Mouse (Mus musculus) intestine, embryonic 15.5 days (tissue): ENCODE measurements at regions not wholly inside any gene's neighbourhood (a gene's known extent, or its start where the extent isn't known, plus 50 kb on each side); places are given as distances from the start of the nearest gene placed in this dataset.

Experiments
- ATAC-seq: fragments of 200-750 bp; cut with Nextera tagmentation; 2 replicates; pipeline ENCODE4 v1.8.0; 2017; ENCODE audit warnings: moderate TSS enrichment, moderate library complexity
- H3K27ac ChIP-seq: fragments of 300-500 bp; sonication (generic); 2 replicates; pipeline ENCODE4 v1.5.1; 2015; ENCODE audit warnings: mild to moderate bottlenecking, inconsistent platforms
- H3K27me3 ChIP-seq: fragments of 300-500 bp; sonication (generic); replicated peaks from 2 replicates; pipeline ENCODE4 v1.6.1; 2015; ENCODE audit warnings: inconsistent platforms
- H3K36me3 ChIP-seq: fragments of 300-500 bp; sonication (generic); 2 replicates; pipeline ENCODE4 v1.6.1; 2015; ENCODE audit warnings: inconsistent platforms
- H3K4me1 ChIP-seq: fragments of 300-500 bp; sonication (generic); replicated peaks from 2 replicates; pipeline ENCODE4 v1.6.1; 2015; ENCODE audit warnings: inconsistent platforms
- H3K4me2 ChIP-seq: fragments of 300-500 bp; sonication (generic); replicated peaks from 2 replicates; pipeline ENCODE4 v1.6.1; 2015; ENCODE audit warnings: mild to moderate bottlenecking, inconsistent platforms
- H3K4me3 ChIP-seq: fragments of 300-500 bp; sonication (generic); replicated peaks from 2 replicates; pipeline ENCODE4 v1.5.1; 2015; ENCODE audit warnings: inconsistent platforms
- H3K9ac ChIP-seq: fragments of 300-500 bp; sonication (generic); 2 replicates; pipeline ENCODE4 v1.6.1; 2015; ENCODE audit warnings: inconsistent platforms
- H3K9me3 ChIP-seq: fragments of 300-500 bp; sonication (generic); 2 replicates; pipeline ENCODE4 v1.6.1; 2016; ENCODE audit warnings: inconsistent platforms
- WGBS: fragments of 180-500 bp; shearing (Covaris S2); methylation state at CpG from one replicate; pipeline ENCODE4 v1.1.7; 2015; 5-methylcytosine and 5-hydroxymethylcytosine counted together

DNA sequence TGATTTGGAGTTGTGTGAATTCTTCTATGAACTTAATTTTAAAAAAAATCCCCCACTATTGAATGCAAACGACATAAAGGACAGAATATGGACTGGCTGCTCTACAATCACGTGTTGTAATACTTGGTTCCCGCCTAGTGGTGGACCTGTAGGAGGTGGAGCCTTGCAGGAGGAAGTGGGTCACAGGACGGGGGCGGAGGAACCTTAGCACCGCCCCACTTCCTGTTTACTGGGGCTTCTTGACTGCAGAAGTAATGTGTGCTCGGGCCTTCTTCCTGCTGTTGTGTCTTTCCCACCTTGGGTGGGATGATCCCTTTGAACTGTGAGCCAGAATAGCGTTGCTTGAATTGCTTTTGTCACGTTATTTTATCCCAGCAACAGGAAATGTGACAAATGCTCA, 52.2 kb upstream of the Tmem108 start:
- ATAC-seq, result no peak
- no peaks in the 10 kb centered on the region for H3K9me3 ChIP-seq
- no peak overlapping the region for H3K4me2 ChIP-seq
- no peaks in the 10 kb centered on the region for H3K4me1 ChIP-seq
- 89% methylated on average over 9 of the region's 9 CpGs for WGBS
- H3K4me3 ChIP-seq, result no peak overlapping the region
- no peak overlapping the region for H3K9ac ChIP-seq
- no peaks in the 10 kb centered on the region for H3K27me3 ChIP-seq
- no peak overlapping the region for H3K27ac ChIP-seq
- H3K36me3 ChIP-seq, result no peaks in the 10 kb centered on the region

DNA sequence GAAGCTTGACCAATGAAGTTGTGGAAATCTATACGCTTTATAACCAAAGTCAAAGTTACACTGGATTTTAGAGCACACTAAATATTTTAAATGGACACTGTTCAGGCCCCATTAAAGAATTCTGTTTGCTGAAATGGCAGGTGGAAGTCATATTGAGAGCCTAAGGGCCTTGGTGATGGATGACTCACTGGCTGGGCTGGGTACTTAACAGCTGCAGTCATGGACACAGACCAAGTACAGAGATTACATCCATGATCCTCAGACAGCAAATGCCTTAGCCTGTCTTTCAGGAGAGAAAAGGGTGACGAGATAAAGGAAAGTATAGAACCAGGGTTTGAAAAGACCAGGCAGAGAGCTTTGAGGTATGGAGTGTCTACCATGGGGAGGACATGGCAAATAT, 57.4 kb upstream of the Tmem108 start:
- no peak overlapping the region for H3K4me3 ChIP-seq
- H3K27ac ChIP-seq, result no peak overlapping the region
- no peak for ATAC-seq
- WGBS, result 88% methylated on average over 2 of the region's 2 CpGs
- H3K36me3 ChIP-seq, result no peaks in the 10 kb centered on the region
- H3K9me3 ChIP-seq, result no peaks in the 10 kb centered on the region
- H3K4me2 ChIP-seq, result no peak overlapping the region
- no peaks in the 10 kb centered on the region for H3K4me1 ChIP-seq
- H3K27me3 ChIP-seq, result no peaks in the 10 kb centered on the region
- no peak overlapping the region for H3K9ac ChIP-seq

DNA sequence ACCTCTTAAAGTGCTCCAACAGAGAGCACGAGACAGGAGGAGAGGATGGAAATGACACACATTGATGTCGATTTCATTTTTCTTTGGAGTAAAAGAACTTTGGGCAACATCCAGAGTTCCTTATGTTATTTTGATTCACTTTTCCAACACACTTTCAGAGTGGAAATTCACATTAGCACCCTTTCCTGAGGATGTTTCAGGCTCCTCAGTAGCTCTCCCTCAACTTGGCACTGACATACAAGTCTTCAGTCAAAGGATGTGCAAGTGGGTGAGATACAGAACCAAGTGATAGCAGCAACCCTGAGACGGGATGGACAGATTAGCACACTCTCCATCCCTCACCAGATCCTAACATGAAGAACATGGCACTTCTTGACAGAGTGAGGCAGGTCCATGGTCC, 60.0 kb upstream of the Tmem108 start:
- no peak for ATAC-seq
- Histone ChIP-seq H3K4me1 (no peaks in the 10 kb centered on the region), H3K9me3 (no peaks in the 10 kb centered on the region), H3K4me2 (no peak overlapping the region), H3K27ac (no peak overlapping the region), H3K36me3 (no peaks in the 10 kb centered on the region), H3K4me3 (no peak overlapping the region), H3K27me3 (no peaks in the 10 kb centered on the region), H3K9ac (no peak overlapping the region)
- WGBS, result 82% methylated on average over 3 of the region's 3 CpGs

DNA sequence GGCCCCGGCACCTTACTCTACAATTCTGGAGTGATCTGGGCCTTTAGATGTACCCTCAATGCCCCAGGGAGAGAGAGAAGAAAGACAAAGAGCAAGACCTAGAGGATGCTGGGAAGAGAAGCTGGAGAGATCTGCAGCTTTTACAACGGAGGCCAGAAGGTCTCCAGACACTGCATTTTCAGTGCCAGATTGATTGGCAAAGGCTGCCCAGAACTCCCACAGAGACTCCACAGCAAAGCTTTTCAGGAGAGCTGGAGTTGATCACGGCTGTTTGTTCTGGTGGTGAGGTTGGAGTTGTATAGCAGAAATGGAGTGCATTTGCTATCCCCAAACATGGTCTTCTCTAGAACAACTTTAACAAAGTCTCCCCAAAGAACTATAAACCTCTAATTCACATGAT, 61.9 kb upstream of the Tmem108 start:
- 55% methylated on average over 3 of the region's 3 CpGs for WGBS
- Histone ChIP-seq H3K9me3 (no peaks in the 10 kb centered on the region), H3K4me3 (no peak overlapping the region), H3K9ac (no peak overlapping the region), H3K4me1 (no peaks in the 10 kb centered on the region), H3K4me2 (no peak overlapping the region), H3K27ac (no peak overlapping the region), H3K36me3 (no peaks in the 10 kb centered on the region), H3K27me3 (no peaks in the 10 kb centered on the region)
- ATAC-seq, result no peak

DNA sequence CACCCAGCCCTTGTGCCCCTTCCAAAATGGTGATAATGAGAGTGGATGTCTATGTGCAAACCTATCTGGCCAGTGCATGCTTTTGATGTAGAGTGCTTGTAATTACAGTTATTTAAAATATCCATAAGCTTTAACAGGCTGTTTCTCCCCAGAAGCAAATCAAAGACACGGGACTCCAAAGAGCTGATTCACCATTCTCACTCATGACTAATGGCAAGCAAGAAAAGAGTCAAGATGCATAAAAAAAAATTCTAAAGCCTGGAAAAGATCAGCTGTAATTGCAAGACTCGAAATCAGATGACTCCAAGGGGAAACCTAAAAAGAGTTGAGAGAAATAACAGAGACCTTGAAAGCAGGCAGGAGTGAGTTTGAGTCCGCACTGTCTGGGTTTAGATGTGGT, 79.6 kb upstream of the Tmem108 start:
- no peak overlapping the region for H3K27ac ChIP-seq
- H3K4me3 ChIP-seq, result no peak overlapping the region
- H3K27me3 ChIP-seq, result no peaks in the 10 kb centered on the region
- no peak overlapping the region for H3K4me2 ChIP-seq
- no peaks in the 10 kb centered on the region for H3K4me1 ChIP-seq
- 72% methylated on average over 3 of the region's 3 CpGs for WGBS
- no peaks in the 10 kb centered on the region for H3K36me3 ChIP-seq
- no peaks in the 10 kb centered on the region for H3K9me3 ChIP-seq
- no peak overlapping the region for H3K9ac ChIP-seq
- ATAC-seq, result no peak

DNA sequence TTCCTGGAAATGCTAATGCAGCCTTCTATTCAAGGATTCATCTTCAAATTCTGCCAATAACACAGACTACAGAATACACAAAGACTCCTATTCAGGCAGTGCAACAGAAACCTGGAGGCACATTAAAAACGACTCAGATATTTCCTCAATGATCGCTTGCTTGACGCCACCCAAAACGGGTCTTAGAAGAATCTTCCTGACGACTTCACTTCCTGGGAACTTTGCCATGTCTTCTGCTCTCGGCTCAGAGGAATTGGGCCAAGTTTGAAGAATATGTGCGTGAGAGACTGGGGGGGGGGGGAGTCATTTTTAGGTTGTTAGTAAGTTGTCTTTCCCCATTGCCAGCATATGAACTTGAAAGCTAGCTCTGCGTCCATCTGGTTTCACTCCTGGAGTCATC, 82.2 kb upstream of the Tmem108 start:
- no peaks in the 10 kb centered on the region for H3K27me3 ChIP-seq
- H3K4me3 ChIP-seq, result no peak overlapping the region
- no peak overlapping the region for H3K9ac ChIP-seq
- H3K9me3 ChIP-seq, result no peaks in the 10 kb centered on the region
- no peaks in the 10 kb centered on the region for H3K36me3 ChIP-seq
- 60% methylated on average over 8 of the region's 8 CpGs for WGBS
- H3K4me2 ChIP-seq, result no peak overlapping the region
- H3K27ac ChIP-seq, result no peak overlapping the region
- H3K4me1 ChIP-seq, result no peaks in the 10 kb centered on the region
- no peak for ATAC-seq

DNA sequence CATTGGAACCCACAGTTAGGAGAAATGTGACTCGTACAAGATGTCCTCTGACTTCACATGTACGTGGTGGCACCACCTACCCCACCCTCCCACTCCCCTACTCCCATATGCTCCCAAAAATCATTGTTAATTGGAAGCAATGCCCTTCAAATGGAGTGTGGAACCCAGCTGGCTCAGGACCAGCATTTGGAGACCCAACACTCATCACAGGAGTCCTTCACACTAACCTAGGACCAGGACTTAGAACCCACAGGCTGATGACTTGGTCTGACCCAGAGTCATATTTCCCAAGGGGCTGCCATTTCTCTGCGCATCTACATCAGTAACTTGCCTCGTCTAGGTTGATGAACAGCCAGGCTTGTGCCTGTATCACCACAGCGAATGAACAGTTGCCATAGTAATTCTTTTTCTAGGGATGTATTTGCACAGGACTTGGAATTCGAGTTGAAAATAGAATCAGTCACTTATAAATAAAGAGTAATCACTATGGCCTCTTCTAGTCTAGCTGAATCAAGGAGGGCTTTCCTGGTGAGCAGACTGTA, 84.3 kb upstream of the Tmem108 start:
- no peak overlapping the region for H3K27ac ChIP-seq
- H3K9me3 ChIP-seq, result no peaks in the 10 kb centered on the region
- ATAC-seq, result no peak
- no peak overlapping the region for H3K4me3 ChIP-seq
- no peak overlapping the region for H3K4me2 ChIP-seq
- no peaks in the 10 kb centered on the region for H3K4me1 ChIP-seq
- H3K27me3 ChIP-seq, result no peaks in the 10 kb centered on the region
- H3K9ac ChIP-seq, result no peak overlapping the region
- 73% methylated on average over 6 of the region's 6 CpGs for WGBS
- H3K36me3 ChIP-seq, result no peaks in the 10 kb centered on the region

DNA sequence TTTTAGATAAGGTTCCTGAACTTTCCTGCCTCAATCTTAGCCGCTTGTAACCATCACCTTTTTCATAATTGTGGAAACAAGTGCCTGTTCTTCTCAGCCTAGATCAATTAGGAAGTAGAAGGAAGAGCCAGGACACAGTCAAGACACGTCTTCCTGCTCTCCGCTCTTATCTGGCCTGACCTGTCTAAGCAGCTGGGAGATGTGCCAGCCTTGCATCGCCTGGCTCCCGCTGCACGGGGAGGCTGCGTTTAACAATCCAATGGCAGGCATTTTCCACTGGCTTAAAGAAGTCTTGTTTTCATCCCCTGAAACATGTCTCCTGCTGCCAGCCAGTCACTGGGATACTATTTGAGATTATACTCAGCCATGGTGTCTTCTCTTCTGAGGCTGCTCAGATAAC, 86.3 kb upstream of the Tmem108 start:
- H3K27me3 ChIP-seq, result no peaks in the 10 kb centered on the region
- ATAC-seq, result no peak
- no peak overlapping the region for H3K9ac ChIP-seq
- no peak overlapping the region for H3K4me2 ChIP-seq
- 66% methylated on average over 7 of the region's 7 CpGs for WGBS
- H3K36me3 ChIP-seq, result no peaks in the 10 kb centered on the region
- no peaks in the 10 kb centered on the region for H3K9me3 ChIP-seq
- H3K27ac ChIP-seq, result no peak overlapping the region
- no peak overlapping the region for H3K4me3 ChIP-seq
- H3K4me1 ChIP-seq, result no peaks in the 10 kb centered on the region

DNA sequence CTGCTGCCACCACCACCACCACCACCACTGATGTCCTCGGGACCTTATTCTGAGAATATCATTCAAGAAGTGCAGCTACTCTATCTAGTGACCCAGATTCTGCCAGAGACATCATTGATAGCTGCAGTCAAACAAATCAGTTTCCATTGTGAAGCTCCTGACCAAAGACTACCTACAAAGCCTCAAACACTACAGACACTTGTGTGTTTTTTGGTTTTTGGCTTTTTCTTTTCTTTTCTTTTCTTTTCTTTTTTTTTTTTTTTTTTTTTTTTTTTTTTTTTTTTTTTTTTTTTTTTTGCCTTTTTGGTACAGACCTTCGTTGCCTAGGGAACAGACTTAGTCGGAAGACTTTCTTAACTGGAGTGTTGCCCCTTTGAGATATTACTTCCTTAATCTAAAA, 87.4 kb upstream of the Tmem108 start:
- no peak overlapping the region for H3K27ac ChIP-seq
- no peaks in the 10 kb centered on the region for H3K9me3 ChIP-seq
- H3K4me2 ChIP-seq, result no peak overlapping the region
- no peak for ATAC-seq
- no peak overlapping the region for H3K4me3 ChIP-seq
- H3K9ac ChIP-seq, result no peak overlapping the region
- H3K36me3 ChIP-seq, result no peaks in the 10 kb centered on the region
- WGBS, result 81% methylated on average over 3 of the region's 3 CpGs
- H3K27me3 ChIP-seq, result no peaks in the 10 kb centered on the region
- no peaks in the 10 kb centered on the region for H3K4me1 ChIP-seq

DNA sequence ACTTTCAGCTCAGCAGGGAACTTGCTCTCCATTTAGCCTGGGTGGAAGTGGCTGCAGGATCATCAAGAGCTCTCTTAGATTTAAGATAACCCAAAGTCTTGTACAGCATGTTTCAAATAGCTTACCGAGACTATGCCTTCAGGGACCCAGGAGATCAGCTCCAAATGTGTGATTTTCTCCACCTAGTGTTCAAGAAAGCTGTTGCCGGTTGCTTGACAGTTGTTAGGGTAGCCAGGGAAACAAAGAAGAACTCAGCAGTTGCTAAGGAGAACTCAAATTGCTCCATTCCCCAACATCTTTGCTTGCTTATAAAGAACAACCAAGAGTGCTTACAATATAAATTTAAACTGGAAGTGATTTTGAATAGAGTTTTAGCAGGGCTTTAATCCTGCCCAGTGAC, 91.1 kb upstream of the Tmem108 start:
- H3K36me3 ChIP-seq, result no peaks in the 10 kb centered on the region
- H3K9ac ChIP-seq, result no peak overlapping the region
- no peak overlapping the region for H3K27ac ChIP-seq
- WGBS, result 76% methylated on average over 2 of the region's 2 CpGs
- ATAC-seq, result no peak
- H3K9me3 ChIP-seq, result no peaks in the 10 kb centered on the region
- H3K4me3 ChIP-seq, result no peak overlapping the region
- H3K4me1 ChIP-seq, result no peaks in the 10 kb centered on the region
- no peaks in the 10 kb centered on the region for H3K27me3 ChIP-seq
- no peak overlapping the region for H3K4me2 ChIP-seq

DNA sequence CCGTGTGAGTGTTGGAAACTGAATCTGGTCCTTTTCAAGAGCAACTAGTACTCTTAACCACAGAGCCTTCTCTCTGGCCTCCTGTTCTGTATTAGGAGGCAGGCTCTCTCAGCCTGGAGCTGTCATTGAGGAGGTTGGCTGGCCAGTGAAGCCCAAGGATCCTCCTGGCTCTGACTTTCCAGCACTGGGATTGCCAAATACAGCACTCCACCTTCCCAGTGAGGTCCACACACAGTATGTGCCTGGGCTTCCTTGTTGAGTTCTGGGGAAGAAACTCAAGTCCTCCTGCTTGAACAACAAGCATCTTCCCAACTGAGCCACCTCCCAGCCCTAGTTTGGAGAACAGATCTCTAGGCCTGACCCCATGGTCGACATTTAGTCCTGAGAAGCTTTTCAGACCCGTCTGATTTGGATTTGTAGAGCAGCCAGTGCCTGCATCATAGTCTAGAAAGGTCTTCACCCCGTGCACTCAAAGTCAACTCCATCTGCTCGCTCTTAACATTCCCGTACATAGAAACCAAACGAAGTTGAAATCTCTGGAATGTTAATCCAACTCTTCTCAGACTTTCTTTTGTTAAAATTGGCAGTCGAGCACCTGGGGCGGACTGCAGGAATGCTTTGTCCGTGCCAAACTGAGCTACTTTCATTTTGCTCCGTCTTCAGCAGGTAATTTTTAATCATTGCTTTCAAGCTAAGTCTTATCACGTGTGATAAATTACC, 99.2 kb upstream of the Tmem108 start:
- Histone ChIP-seq H3K4me3 (no peak overlapping the region), H3K9me3 (no peaks in the 10 kb centered on the region), H3K36me3 (no peaks in the 10 kb centered on the region), H3K27ac (0 out of 2 replicates have a peak overlapping the region, but pooled peaks have one; percentile 11), H3K4me1 (no peaks in the 10 kb centered on the region), H3K27me3 (no peaks in the 10 kb centered on the region), H3K4me2 (no peak overlapping the region), H3K9ac (no peak overlapping the region)
- ATAC-seq, result no peak
- WGBS, result 47% methylated on average over 12 of the region's 12 CpGs

DNA sequence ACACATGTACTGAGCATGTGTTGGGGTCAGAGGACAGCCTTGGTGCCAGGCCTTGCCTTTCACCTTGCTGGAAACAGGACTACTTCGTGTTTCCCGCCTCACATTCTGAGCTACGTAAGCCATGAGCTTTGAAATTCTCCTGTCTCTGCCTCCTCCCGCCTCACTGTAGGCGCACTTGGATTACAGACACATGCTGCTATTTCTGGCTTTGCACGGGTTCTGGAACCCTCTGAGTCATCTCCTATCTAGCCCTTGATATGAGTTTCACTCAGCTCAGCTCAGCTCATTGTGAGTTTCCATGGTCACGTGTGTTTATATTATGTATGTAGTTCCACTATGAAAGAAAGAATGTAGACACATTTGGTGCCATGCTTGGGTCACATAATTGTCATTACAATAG, 100.9 kb upstream of the Tmem108 start:
- no peaks in the 10 kb centered on the region for H3K9me3 ChIP-seq
- H3K4me3 ChIP-seq, result no peak overlapping the region
- no peaks in the 10 kb centered on the region for H3K36me3 ChIP-seq
- no peaks in the 10 kb centered on the region for H3K27me3 ChIP-seq
- no peak overlapping the region for H3K27ac ChIP-seq
- 85% methylated on average over 7 of the region's 7 CpGs for WGBS
- ATAC-seq, result no peak
- no peaks in the 10 kb centered on the region for H3K4me1 ChIP-seq
- H3K4me2 ChIP-seq, result no peak overlapping the region
- no peak overlapping the region for H3K9ac ChIP-seq

DNA sequence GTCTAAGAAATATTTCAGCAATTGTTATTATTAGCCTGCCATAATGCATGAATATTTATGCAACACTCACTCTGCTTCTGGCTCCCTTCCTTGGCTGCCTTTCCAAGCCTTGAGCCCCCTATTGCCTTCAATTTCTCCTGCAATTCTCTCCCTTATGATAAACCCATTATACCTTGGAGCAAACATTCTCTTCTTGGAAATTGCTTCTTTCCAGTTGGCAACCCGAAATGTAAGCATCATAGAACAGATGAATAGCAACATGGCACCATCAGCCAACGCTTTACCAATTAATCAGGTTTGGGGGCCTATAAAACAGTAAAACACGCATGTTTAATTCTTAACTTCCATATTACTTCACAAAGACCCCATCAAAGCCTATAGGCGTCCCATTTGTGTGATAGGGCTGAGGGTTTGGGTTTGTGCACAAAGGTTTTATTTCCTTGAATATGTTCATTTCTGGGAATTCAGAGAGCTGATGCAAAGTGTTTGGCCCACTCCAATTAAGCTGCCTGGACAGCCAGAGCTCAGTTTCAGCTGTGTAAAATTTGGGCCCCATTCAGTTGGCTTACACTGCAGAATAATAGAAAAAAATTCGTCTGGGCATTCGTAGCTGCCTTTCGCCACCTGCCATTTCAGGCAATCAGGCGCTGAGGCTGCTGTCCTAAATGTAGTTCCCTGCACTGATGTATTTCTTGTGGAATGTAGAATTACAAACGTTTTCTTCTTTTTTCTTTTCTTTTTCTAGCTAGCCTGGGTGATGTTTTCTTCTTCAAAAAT, 106.0 kb upstream of the Tmem108 start:
- Histone ChIP-seq H3K9ac (no peak overlapping the region), H3K27me3 (no peaks in the 10 kb centered on the region), H3K4me1 (no peaks in the 10 kb centered on the region), H3K9me3 (no peaks in the 10 kb centered on the region), H3K4me3 (no peak overlapping the region), H3K36me3 (no peaks in the 10 kb centered on the region), H3K4me2 (no peak overlapping the region), H3K27ac (no peak overlapping the region)
- ATAC-seq, result no peak
- 74% methylated on average over 9 of the region's 9 CpGs for WGBS
